Mouse (Mus musculus) right cerebral cortex, adult 2 months (tissue): ENCODE results near the gene Bub1b.
A peak's percentile ranks its signal among the peaks of the same experiment; 100 is the strongest.

ENCODE experiments used
- DNase-seq, 2 experiments: peaks; one replicate each; pipeline ENCODE4 v3.0.0; 2021 to 2022; ENCODE audit warnings: low spot score in 2 of 2

The Bub1b gene

DNA sequence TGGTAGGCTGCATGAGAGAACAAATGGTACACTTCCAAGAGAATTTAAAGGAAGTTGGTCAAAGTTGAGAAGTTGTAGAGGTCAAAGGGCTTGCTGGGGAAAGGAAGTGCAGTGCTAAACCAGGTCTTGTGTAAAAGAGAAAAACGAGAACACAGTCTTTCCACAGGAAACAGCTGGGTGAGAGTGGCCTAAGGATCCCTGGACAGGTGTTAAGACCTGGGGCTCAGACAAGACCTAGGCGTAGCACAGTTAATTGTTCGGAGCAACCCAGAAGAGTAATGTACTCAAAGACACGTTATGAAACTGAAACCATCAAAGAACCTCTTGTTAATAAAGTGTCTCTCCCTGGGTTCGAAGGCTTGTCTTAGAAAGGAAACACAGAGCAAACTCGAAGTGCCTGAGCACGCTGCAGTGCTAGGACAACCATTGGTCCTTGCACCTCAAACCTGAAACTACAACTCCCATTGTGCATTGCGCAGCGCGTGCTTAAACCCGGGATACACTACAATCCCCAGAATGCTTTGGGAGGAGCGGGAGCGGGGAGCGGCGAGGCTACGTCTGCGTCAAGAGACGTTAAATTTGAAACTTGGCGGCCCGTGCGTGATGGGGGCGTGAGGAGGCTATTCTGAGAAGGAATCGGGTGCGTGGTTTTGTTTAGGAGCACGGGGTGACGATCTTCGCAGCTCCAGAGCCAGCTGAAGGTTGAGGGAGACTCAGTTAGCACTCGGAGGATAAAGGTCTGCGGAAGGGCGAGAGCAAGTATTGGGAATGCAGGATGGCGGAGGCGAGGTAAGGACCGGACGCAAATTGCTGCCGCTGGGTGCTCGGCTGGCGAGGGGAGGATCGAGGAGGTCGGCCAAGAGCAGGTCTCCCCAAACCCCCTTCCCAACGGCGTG, at the start of gene Bub1b:
Bub1b (plus strand) TSS at position 539 of the 896 bp plus-strand sequence.
- peak; percentile 92 to 94 for DNase-seq

DNA sequence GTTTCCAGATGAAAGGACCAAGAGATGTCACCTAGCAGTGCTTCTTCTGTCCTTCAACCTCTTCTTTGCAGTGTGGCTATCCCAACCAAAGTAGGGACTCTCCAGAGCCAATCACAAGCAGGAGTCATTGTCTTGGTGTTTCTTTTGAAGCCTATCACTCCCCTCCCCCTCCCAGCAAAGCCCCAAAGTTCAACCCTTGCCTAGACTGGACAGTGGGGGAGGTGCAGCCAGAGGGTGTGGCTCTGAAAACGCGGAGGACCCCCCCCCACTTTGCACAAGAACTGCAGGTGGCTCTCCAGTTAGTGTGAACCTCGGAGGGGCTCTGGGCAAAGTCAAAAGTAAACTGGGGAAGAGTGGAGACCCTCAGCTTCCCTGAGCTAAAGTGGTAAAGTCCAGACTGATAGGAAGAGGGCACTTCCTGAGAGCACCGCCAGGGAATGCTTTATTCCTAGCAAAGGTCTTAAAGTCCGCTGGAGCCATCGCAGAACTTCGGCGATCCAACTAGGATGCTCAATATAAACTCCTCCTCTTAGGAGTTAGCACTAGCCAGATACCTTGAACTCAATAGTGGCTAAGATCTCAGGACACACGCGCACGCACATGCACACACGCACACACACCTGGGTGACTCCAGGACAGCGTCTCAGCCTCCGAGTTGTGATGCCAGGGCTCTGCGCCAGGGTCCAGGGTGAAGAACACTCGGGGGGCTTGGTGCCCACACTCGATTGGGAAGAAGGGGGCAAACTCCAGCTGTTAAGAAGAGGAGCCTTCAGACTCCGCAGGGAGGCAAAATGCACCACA, 49.4 kb upstream of the Bub1b start:
- DNase-seq: no peak

DNA sequence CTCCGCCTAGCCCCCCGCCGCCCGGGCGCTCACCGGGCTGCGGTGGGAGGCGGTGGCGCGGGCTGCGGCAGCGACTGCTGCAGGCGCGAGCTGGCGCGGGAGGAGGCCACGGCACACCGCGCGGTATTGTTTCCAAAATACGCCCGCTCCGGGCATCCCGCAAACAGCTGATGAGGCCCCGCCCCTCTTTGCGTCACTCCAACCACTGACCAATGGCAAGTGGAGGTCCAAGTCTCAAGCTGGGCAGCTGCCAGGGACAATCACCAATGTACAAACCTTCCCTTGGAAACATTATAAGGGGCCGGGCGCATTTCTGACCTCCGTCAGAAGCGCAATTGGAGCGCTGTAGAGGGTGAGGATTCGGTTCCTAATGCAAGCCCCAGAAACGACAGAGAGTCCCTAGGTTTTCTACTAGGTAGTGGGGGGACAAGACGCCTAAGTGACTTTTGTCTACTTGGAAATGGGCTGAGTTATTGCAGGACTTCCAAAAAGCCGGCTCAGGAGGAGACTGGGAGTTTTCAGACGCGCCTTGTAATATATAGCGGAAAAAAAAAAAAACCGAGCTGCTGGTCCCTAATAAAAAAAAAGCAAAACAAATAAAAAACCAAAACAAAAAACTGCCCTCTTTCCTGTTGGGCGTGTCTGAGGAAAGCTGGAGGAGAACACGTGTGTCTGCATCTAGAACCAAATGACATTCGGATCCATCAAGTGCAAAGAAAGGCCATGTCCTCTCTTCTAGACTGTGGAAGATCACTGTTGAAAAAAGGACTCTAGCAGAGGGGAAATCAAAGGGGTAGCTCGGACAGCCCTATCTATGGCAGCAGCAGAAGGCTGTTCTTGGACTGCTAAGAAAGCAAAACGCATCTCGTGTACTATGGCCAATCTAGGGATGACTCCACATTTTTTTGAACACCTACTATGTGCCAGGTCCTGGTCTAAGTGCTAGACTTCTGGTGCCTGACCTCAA, 48.2 kb upstream of the Bub1b start, which contains the start of gene Bmf:
Bmf (minus strand) TSS at position 181 of the 967 bp plus-strand sequence.
- DNase-seq: peak; percentile 88 to 96

DNA sequence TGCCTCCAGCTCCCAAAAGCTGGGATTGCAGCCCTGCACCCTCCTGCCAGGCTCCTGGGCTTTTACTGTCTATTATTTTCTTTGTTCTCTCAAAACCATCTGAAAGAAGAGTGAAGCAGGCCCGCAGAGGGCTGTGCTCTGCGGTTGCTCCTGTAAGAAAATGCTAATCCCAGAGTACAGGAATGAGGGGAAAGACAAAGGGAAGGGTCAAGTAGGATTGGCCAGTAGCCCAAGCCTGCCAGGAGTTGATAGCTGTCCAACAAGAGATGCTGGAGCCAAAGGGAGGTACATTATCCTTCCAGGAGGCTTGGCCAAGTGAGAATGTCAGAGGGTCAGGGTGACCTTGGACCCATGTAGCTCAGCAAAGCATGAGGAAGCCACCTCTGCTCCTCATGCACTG, 46.4 kb upstream of the Bub1b start:
- no peak for DNase-seq

DNA sequence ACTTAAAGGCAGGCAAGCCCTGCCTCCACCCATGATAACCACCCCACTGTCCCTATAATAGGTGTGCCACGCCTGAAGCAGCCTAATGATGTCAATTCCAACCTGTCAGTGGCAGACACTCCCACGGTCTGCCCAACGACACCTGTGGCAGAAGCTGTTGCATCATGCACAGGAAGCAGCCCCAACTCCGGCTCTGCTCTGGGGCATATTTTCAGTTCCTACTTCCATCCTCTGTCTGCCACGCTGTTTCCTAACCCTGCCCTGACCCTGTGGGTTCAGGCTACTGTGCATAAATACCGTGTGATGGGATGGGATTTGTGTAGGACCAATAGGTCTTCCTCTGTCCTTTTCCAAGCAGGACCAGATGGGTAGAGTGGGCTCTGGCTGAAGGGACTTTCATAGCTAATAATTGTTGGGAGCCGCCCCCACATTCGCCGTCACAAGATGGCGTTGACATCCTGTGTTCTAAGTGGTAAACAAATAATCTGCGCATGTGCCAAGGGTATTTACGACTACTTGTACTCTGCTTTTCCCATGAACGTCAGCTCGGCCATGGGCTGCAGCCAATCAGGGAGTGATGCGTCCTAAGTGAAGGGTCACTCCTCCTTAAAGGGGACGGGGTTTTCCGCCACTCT, 43.5 kb upstream of the Bub1b start:
- DNase-seq: peak in 1 of 2 experiments; percentile 64

DNA sequence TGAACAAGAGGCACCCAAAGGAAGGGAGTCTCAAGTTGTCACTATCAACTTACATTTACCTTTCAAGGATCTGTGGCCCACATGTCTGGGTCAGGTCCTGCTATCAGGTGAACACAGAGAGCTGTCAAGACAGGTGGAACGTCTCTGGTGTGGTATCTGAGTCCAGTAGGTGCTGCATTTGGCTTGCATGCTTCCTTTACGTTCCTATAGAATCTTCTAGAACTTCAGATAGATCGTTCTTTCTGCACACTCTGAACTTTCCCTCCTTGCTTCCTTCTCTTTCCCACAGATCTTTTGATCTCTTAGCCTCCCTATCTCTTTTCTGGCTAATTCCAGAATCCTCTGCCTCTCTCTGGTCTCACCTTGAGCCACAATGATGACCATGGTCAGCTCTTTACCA, 39.6 kb upstream of the Bub1b start:
- no peak for DNase-seq

DNA sequence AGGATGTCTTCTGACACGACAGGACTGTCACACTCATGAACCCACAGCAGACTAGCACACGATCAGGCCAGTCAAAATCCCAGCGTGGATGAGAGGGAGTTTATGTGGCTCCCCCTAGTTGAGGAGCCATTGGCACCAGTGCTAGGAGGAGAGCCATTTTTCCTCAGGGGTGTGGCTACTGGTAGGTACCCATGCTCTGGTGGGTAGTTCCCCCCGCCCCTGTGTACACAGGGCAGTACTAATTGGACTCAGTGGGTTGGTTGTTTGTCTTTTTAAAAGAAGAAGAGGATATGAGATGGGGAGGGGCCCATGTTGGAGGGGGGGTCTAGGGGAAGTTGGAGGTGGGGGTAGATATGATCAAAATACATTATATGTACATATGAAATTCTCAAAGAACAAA, 36.0 kb upstream of the Bub1b start:
- no peak for DNase-seq

- no peak for DNase-seq
These were observed 35.6 kb upstream of the Bub1b start for GRCm38 (mm10) chr2:118562431-118562830.

DNA sequence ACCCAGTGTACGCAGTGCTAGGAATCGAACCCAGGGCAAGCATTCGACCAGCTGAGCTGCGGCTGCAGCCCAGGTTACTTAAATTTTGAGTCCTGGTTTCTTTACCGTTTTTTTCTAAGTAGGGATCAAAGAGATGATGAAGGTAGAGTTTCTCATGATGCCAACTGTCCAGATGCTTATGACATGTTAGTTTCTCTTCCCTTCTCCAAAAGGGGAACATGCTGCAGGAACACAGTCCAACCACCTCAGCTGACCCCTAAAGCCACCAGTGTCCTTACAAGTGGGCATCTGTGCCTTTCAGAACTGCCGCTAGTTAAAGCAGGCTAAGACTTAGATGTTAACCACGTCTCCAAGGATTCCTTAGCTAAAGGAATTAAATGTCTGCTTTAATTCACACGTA, 30.8 kb upstream of the Bub1b start:
- DNase-seq: no peak

- DNase-seq: no peak
These were observed 27.1 kb upstream of the Bub1b start for GRCm38 (mm10) chr2:118570939-118571338.

DNA sequence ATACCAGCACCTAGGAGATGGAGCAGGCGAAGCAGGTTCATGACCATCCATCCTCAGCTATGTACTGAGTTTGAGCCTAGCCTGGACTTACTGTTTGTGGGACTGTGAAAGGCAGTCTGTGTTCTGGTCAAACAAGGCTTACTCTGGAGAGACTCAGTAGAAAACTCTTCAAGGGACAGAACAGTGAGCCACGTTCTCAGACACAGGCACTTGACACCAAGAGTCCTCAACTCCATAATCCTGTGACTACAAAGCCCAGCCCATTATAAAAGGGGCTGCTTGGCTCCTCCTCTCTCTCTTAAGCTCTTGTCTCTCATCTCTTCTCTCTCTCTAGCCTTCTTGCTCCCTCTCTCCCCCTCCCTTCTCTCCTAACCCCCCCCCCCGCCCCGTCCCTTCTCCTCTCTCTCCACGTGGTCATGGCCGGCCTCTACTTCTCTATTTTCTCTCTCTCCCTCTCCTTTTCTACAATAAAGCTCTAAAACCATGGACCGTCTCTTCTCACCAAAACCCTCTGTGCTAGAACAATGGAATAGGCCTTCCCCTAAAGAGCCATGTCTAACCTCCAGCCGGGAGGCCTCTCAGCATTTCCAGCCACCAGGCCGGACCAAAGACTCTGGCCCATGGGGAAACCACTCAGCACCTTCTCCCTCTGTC, 25.7 kb upstream of the Bub1b start:
- DNase-seq: no peak

DNA sequence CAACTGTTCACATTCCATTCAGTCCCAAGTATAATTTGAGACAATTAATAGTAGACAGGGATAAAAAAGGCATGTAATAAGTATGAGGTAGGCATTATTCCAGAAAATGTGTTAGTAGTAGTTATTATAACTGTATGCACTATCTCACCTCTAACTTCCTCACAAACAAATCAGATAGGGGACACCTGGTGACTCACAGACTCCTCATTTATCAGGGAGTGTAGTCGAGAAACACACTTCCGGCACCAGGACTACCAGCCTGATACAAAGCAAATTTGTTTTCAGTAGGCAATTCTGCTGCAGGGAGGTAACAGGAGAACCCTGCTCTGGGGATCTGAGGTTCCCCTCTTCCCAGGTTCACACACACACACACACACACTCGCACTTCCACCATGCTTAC, 24.9 kb upstream of the Bub1b start:
- no peak for DNase-seq

GRCm38 (mm10) chr2:118586013-118586412, 12.0 kb upstream of the Bub1b start:
- no peak for DNase-seq

GRCm38 (mm10) chr2:118587686-118588085, 10.3 kb upstream of the Bub1b start:
- DNase-seq: no peak

DNA sequence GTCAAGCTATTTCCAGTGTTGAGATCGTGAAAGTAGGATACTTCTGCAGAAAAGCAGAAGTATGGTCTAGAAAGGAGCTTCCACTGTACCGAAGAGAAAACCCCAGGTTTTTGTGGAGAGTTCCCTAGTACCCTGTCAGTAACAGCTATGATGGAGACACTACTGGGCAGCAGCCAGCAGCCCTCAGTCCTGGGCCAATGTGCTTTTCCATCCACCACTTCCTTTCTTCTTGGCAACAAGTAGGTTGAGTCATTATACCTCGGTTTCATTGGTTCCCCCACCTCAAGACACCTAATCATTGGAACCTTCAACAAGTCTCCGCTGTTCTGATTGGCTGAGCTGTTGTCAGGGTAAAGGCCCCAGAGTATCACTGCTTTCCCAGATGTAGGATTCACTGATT, 6.9 kb upstream of the Bub1b start:
- no peak for DNase-seq

- no peak for DNase-seq
These were observed 1.1 kb downstream of the Bub1b start for GRCm38 (mm10) chr2:118599087-118599486.

DNA sequence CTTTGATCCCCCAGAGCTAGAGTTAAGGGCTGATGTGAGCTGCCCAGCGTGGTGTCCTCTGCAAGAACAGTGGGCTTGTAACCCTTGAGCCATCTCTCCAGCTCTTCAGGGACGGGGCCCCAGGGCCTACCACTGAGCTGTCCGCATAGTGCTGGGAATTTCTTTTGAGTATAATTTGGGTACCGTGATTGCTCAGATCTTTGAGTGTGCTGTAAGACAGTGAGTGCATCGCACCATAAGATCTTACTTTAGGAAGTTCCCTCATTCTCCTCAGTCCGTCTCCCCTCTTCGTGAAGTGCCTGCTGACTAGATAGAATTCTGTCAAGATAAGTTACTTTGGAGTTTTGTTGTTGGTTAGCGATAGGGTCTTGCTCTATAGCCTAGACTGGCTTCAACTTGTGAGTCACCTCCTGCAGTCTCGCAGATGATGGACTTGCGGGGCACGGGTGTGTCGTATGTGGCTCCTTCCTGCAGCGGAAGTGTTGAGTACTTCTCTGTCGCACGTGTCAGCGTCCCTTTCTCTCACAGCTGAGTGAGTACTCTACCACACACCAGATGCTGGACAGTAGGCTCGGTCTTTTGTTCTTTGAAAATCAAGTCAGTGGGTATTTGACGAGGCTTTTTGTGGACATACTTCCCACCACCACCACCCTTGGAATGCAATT, 3.7 kb downstream of the Bub1b start:
- no peak for DNase-seq

DNA sequence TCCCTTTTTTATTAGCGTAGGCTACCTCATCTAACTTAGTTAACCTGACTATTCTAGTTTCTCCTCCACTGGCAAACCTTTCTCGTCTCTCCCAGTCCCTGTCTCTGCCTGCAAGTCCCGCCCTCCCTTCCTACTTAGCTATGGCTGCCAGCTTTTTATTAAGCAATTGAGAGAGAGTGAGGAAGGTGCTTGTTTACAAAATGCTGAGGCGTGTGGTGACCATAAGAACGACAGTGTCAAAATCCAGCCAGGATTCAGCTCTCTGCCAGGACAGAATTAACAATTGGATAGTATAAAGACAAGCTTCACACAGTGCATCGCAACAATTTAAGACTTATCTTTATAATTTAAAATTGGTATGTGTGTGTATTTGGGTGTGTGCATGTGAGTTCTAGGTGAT, 6.1 kb downstream of the Bub1b start:
- DNase-seq: no peak

DNA sequence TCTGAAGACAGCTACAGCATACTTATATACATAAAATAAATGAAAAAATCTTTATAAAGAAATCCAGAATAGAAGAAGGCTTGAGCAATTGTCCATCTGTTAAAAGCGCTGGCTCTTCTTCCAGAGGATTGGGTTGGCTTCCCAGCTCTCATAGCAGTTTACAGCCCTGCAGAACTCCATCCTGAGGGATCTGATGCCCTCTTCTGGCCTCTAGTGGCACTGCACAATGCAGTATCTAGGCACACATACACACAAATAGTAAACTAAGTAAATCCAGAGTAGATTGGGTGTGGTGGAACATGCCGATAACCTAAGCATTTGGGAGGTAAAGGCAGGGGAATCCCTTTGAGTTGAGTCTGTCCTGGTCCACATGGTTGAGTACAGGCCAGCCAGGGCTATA, 8.0 kb downstream of the Bub1b start:
- peak; percentile 5 to 9 for DNase-seq

DNA sequence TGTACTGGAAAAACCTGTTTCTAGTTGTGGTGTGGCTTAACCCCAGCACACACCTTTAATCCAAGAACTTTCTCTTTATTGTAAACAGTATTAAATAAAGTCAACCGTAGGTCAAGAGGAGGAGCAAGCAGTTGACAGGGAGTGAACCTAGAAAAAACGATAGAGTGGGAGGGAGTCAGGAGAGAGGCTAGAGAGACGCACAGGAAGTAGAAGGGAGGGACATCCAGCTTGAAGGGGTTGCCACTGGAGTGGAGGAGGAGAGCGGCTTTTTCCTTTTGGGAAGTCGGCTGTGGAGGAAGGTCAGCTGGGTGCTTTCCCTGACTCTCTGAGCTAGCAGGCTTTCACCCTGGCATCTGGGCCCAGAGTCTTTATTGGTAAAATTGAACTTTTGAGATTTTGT, 9.0 kb downstream of the Bub1b start:
- DNase-seq: no peak
